Mouse (Mus musculus) lung, embryonic 16.5 days (tissue): ENCODE results near the gene Cisd3. TPM values are rescaled to one million over a fixed set of nuclear protein-coding genes. Genes with fewer than 3 reads are reported as not detected.

Experiments used
- ATAC-seq: fragments of 200-750 bp; cut with Nextera tagmentation; 2 replicates; pipeline ENCODE4 v1.8.0; 2017; ENCODE audit warnings: low read depth, mild to moderate bottlenecking, moderate library complexity
- H3K27ac ChIP-seq: fragments of 300-500 bp; sonication (generic); 2 replicates; pipeline ENCODE4 v1.5.1; 2014; ENCODE audit warnings: mild to moderate bottlenecking, control low read depth, low read length
- H3K27me3 ChIP-seq: fragments of 300-500 bp; sonication (generic); 2 replicates; pipeline ENCODE4 v1.6.1; 2014; ENCODE audit warnings: low read depth, low read length, mixed read lengths; ENCODE audit not compliant: control insufficient read depth, insufficient read depth
- H3K36me3 ChIP-seq: fragments of 300-500 bp; sonication (generic); 2 replicates; pipeline ENCODE4 v1.6.1; 2014; ENCODE audit warnings: low read length; ENCODE audit not compliant: control insufficient read depth, insufficient read depth
- H3K4me1 ChIP-seq: fragments of 300-500 bp; sonication (generic); replicated peaks from 2 replicates; pipeline ENCODE4 v1.6.1; 2014; ENCODE audit warnings: low read length, mixed read lengths; ENCODE audit not compliant: control insufficient read depth, insufficient read depth
- H3K4me2 ChIP-seq: fragments of 300-500 bp; sonication (generic); 2 replicates; pipeline ENCODE4 v1.6.1; 2014; ENCODE audit warnings: low read depth, low read length, control low read depth
- H3K4me3 ChIP-seq: fragments of 300-500 bp; sonication (generic); 2 replicates; pipeline ENCODE4 v1.5.1; 2014; ENCODE audit warnings: mild to moderate bottlenecking, low read length, control low read depth
- H3K9ac ChIP-seq: fragments of 300-500 bp; sonication (generic); 2 replicates; pipeline ENCODE4 v1.6.1; 2014; ENCODE audit warnings: low read length, control low read depth
- H3K9me3 ChIP-seq: fragments of 300-500 bp; sonication (generic); 2 replicates; pipeline ENCODE4 v1.6.1; 2016; ENCODE audit warnings: low read length; ENCODE audit not compliant: control insufficient read depth
- WGBS: fragments of 180-500 bp; shearing (Covaris S2); extraction: QIAGEN DNeasy Blood & Tissue Kit; methylation state at CpG from one replicate; pipeline ENCODE4 v1.1.7; 2014; 5-methylcytosine and 5-hydroxymethylcytosine counted together
- polyA plus RNA-seq: library from polyadenylated mRNA; unstranded; fragments of >200 nt; fragmentation: Nextera tagmentation; extraction: Ambion mirVana; gene quantifications from 2 replicates; pipeline ENCODE4 v1.2.1, GENCODE M21; 2015

Gene Cisd3
- polyA plus RNA-seq, 1 experiment from 2014 or later: 57.5 TPM

- ATAC-seq: no peak
- Histone ChIP-seq H3K4me1 (peaks cover 28% of the 10 kb centered on the region), H3K9me3 (no peaks in the 10 kb centered on the region), H3K4me2 (0 out of 2 replicates have a peak overlapping the region, but pooled peaks have one; percentile 19), H3K36me3 (peaks cover 46% of the 10 kb centered on the region), H3K9ac (0 out of 2 replicates have a peak overlapping the region, but pooled peaks have one; percentile 24), H3K4me3 (no peak overlapping the region), H3K27me3 (no peaks in the 10 kb centered on the region), H3K27ac (peak overlapping the region; percentile 56)
- 37% methylated on average over 15 of the region's 15 CpGs for WGBS
These were observed 16.4 kb upstream of the Cisd3 start for GRCm38 (mm10) chr11:97669268-97669667.

- Histone ChIP-seq H3K9me3 (no peaks in the 10 kb centered on the region), H3K27ac (peak overlapping the region; percentile 56), H3K36me3 (peaks cover 51% of the 10 kb centered on the region), H3K4me3 (no peak overlapping the region), H3K27me3 (no peaks in the 10 kb centered on the region), H3K4me2 (0 out of 2 replicates have a peak overlapping the region, but pooled peaks have one; percentile 19), H3K4me1 (peaks cover 24% of the 10 kb centered on the region), H3K9ac (no peak overlapping the region; the same call in 1 of the 2 replicates)
- ATAC-seq: peak; percentile 72
- 12% methylated on average over 6 of the region's 6 CpGs for WGBS
These were observed 15.8 kb upstream of the Cisd3 start for GRCm38 (mm10) chr11:97669829-97670228.

GRCm38 (mm10) chr11:97670234-97671176, 15.1 kb upstream of the Cisd3 start:
- 50% methylated on average over 13 of the region's 13 CpGs for WGBS
- Histone ChIP-seq H3K9ac (peak overlapping the region; percentile 34; the same call in 1 of the 2 replicates), H3K9me3 (no peaks in the 10 kb centered on the region), H3K27ac (peak overlapping the region; percentile 29), H3K4me3 (no peak overlapping the region), H3K4me2 (no peak overlapping the region), H3K36me3 (peaks cover 56% of the 10 kb centered on the region), H3K4me1 (peaks cover 19% of the 10 kb centered on the region), H3K27me3 (no peaks in the 10 kb centered on the region)
- peak; percentile 13; the same call in 1 of the 2 replicates for ATAC-seq

GRCm38 (mm10) chr11:97671177-97671527, 14.5 kb upstream of the Cisd3 start:
- peaks cover 49% of the 10 kb centered on the region for H3K36me3 ChIP-seq
- no peak for ATAC-seq

GRCm38 (mm10) chr11:97673148-97673547, 12.5 kb upstream of the Cisd3 start:
- Histone ChIP-seq H3K27me3 (no peaks in the 10 kb centered on the region), H3K4me2 (no peak overlapping the region), H3K4me3 (no peak overlapping the region), H3K9me3 (no peaks in the 10 kb centered on the region), H3K4me1 (peaks cover 24% of the 10 kb centered on the region), H3K27ac (no peak overlapping the region), H3K9ac (no peak overlapping the region), H3K36me3 (peaks cover 36% of the 10 kb centered on the region)
- no peak for ATAC-seq
- WGBS: 77% methylated on average over 11 of the region's 11 CpGs

More at GRCm38 (mm10) chr11:97671177-97671527, 14.5 kb upstream of the Cisd3 start:
- no peaks in the 10 kb centered on the region for H3K9me3 ChIP-seq
- peaks cover 23% of the 10 kb centered on the region for H3K4me1 ChIP-seq
- H3K4me2 ChIP-seq: no peak overlapping the region
- 53% methylated on average over 2 of the region's 2 CpGs for WGBS
- no peak overlapping the region for H3K9ac ChIP-seq
- no peak overlapping the region for H3K4me3 ChIP-seq
- H3K27me3 ChIP-seq: no peaks in the 10 kb centered on the region
- no peak overlapping the region for H3K27ac ChIP-seq

- Histone ChIP-seq H3K9ac (no peak overlapping the region), H3K27ac (peak overlapping the region; percentile 44), H3K4me3 (no peak overlapping the region), H3K9me3 (no peaks in the 10 kb centered on the region), H3K36me3 (peaks cover 39% of the 10 kb centered on the region), H3K4me1 (peaks cover 13% of the 10 kb centered on the region), H3K27me3 (no peaks in the 10 kb centered on the region), H3K4me2 (no peak overlapping the region)
- WGBS: 64% methylated on average over 15 of the region's 15 CpGs
- peak; percentile 36; the same call in 1 of the 2 replicates for ATAC-seq
These were observed 9.4 kb upstream of the Cisd3 start for GRCm38 (mm10) chr11:97676050-97676754.

GRCm38 (mm10) chr11:97677381-97677780, 8.2 kb upstream of the Cisd3 start:
- Histone ChIP-seq H3K36me3 (peaks cover 43% of the 10 kb centered on the region), H3K27me3 (no peaks in the 10 kb centered on the region), H3K4me2 (no peak overlapping the region), H3K9me3 (no peaks in the 10 kb centered on the region), H3K9ac (no peak overlapping the region), H3K4me3 (no peak overlapping the region), H3K27ac (no peak overlapping the region), H3K4me1 (peaks cover 23% of the 10 kb centered on the region)
- no peak for ATAC-seq
- WGBS: 59% methylated on average over 15 of the region's 15 CpGs

- H3K27me3 ChIP-seq: no peaks in the 10 kb centered on the region
- H3K4me3 ChIP-seq: no peak overlapping the region
- ATAC-seq: no peak
- no peak overlapping the region for H3K27ac ChIP-seq
- H3K9me3 ChIP-seq: no peaks in the 10 kb centered on the region
- peaks cover 43% of the 10 kb centered on the region for H3K36me3 ChIP-seq
- no peak overlapping the region for H3K4me2 ChIP-seq
- H3K9ac ChIP-seq: no peak overlapping the region
- H3K4me1 ChIP-seq: peaks cover 23% of the 10 kb centered on the region
- WGBS: 56% methylated on average over 8 of the region's 8 CpGs
These were observed 7.8 kb upstream of the Cisd3 start for GRCm38 (mm10) chr11:97677842-97678241.

- H3K9me3 ChIP-seq: no peaks in the 10 kb centered on the region
- peaks cover 40% of the 10 kb centered on the region for H3K36me3 ChIP-seq
- 80% methylated on average over 15 of the region's 15 CpGs for WGBS
- H3K4me3 ChIP-seq: no peak overlapping the region
- peaks cover 26% of the 10 kb centered on the region for H3K4me1 ChIP-seq
- H3K27me3 ChIP-seq: no peaks in the 10 kb centered on the region
- ATAC-seq: no peak
- H3K27ac ChIP-seq: no peak overlapping the region
- H3K9ac ChIP-seq: 0 out of 2 replicates have a peak overlapping the region, but pooled peaks have one; percentile 37
- H3K4me2 ChIP-seq: no peak overlapping the region
These were observed 7.3 kb upstream of the Cisd3 start for GRCm38 (mm10) chr11:97678301-97678700.
